Mouse (Mus musculus) ES-Bruce4 (cell line): ENCODE measurements around the gene Sertad4.

Experiments used
- CTCF ChIP-seq: IDR thresholded peaks from one replicate; pipeline ENCODE4 v1.8.1; 2011; ENCODE audit warnings: low read depth, low read length
- EP300 ChIP-seq: IDR thresholded peaks from 2 replicates; pipeline ENCODE4 v1.6.1; 2011; ENCODE audit warnings: low read depth, low read length; ENCODE audit not compliant: insufficient read depth
- POLR2A ChIP-seq: IDR thresholded peaks from one replicate; pipeline ENCODE4 v1.8.1; 2011; ENCODE audit warnings: low read length; ENCODE audit not compliant: insufficient read depth

DNA sequence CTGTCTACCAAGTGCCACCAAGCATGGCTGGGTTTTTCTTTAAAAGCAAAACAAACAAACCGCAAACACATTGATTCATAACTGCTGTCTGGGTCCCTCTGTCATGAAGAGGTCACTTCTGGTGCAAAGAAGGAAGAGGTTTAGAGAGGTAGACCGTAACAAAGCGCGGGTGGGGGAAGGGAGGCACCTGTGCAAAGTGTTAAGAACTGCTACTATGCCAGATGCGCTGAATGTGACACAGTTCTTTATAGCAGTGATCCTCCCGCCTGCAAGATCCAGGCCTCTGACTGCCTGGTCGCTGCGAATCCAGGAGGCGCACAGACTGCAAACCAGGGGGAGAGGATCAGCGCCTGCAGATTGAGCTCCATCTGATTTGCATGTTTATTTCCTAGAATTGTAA, 855 bp upstream of the Sertad4 start:
- TF ChIP-seq EP300 (no peak), POLR2A (no peak), CTCF (no peak)
